In the genomic region with DNA sequence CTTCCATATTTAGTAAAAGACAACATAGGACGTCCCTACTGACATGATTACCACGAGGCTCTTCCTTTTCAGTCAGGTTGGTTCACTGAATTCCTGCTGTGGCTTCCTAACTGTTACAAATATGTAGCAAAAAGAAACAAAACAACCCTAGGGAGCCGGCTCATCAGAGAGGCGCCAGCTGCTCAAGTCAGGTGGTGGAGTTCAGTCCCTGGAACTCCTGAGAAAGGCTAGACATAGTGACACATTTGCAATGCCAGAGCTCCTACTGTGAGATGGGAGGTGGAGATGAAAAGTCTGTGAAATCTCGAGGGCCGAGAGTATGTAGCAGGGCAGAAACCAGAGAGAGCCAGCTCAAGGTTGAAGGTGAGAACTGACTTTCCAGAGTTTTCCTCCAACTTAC, we compare ENCODE assay signal across 8 mouse cellular contexts.
A peak's percentile ranks its signal among the peaks of the same experiment; 100 is the strongest.
DNase-seq lines count a peak whose midpoint lies in the region; ATAC-seq lines count a peak whose summit lies in the region.

No protein-coding gene starts in this region.

- H3K27me3 ChIP-seq in megakaryocyte, embryonic 14.5 days (replicated peaks) = no peaks in the 10 kb centered on the region
- H3K27me3 ChIP-seq in limb, embryonic 13.5 days = no peaks in the 10 kb centered on the region
- no peaks in the 10 kb centered on the region for H3K27me3 ChIP-seq in stomach, embryonic 15.5 days (replicated peaks)

- WGBS in limb, embryonic 13.5 days = 19% methylated on average over 6 of the region's 6 CpGs
- 18% methylated on average over 6 of the region's 6 CpGs for WGBS in stomach, embryonic 15.5 days

- intact Hi-C loops in left cerebral cortex, postnatal 4 days (cut with DNase I) = loop anchor here (10.0 kb wide), 1 partner anchor 270 kb away; no protein-coding TSS in a partner anchor

- DNase-seq in cerebellum, adult 9-10 months = peak; percentile 27
- no peak for DNase-seq in left cerebral cortex, postnatal 4 days
- DNase-seq in adrenal gland, postnatal 36 days = no peak

- ATAC-seq in cerebellum, adult (ENCODE audit: insufficient number of reproducible peaks, low FRiP score, low TSS enrichment) = no peak
- no peak for ATAC-seq in megakaryocyte, adult 5-6 weeks (ENCODE audit: poor library complexity, severe bottlenecking)
- 0 out of 2 replicates have a peak, but pooled peaks have one; percentile 30 for ATAC-seq in limb, embryonic 13.5 days (ENCODE audit: low FRiP score, low read depth)
- no peak for ATAC-seq in stomach, embryonic 15.5 days (ENCODE audit: insufficient read depth, low FRiP score, low read depth)

- H3K9me3 ChIP-seq in megakaryocyte, embryonic 14.5 days = no peaks in the 10 kb centered on the region
- H3K9me3 ChIP-seq in limb, embryonic 13.5 days = no peaks in the 10 kb centered on the region
- no peaks in the 10 kb centered on the region for H3K9me3 ChIP-seq in stomach, embryonic 15.5 days

- H3K36me3 ChIP-seq in megakaryocyte, embryonic 14.5 days (replicated peaks; ENCODE audit: low read length) = no peaks in the 10 kb centered on the region
- no peaks in the 10 kb centered on the region for H3K36me3 ChIP-seq in limb, embryonic 13.5 days
- no peaks in the 10 kb centered on the region for H3K36me3 ChIP-seq in stomach, embryonic 15.5 days

- H3K9ac ChIP-seq in limb, embryonic 13.5 days = no peak overlapping the region; the same call in 1 of the 2 replicates
- no peak overlapping the region for H3K9ac ChIP-seq in stomach, embryonic 15.5 days

- peak overlapping the region; percentile 15; the same call in 1 of the 2 replicates for H3K27ac ChIP-seq in limb, embryonic 13.5 days
- H3K27ac ChIP-seq in stomach, embryonic 15.5 days = no peak overlapping the region

- H3K4me3 ChIP-seq in megakaryocyte, embryonic 14.5 days (replicated peaks) = peak overlapping the region; percentile 90
- H3K4me3 ChIP-seq in limb, embryonic 13.5 days = peak overlapping the region; percentile 38
- peak overlapping the region; percentile 34; the same call in 1 of the 2 replicates for H3K4me3 ChIP-seq in stomach, embryonic 15.5 days (replicated peaks)

- H3K4me1 ChIP-seq in megakaryocyte, embryonic 14.5 days = peaks cover 94% of the 10 kb centered on the region
- H3K4me1 ChIP-seq in limb, embryonic 13.5 days = peaks cover 31% of the 10 kb centered on the region
- H3K4me1 ChIP-seq in stomach, embryonic 15.5 days = peaks cover 9% of the 10 kb centered on the region; the same call in 1 of the 2 replicates

- H3K4me2 ChIP-seq in limb, embryonic 13.5 days (replicated peaks) = peak overlapping the region; percentile 62
- peak overlapping the region; percentile 62 for H3K4me2 ChIP-seq in stomach, embryonic 15.5 days

Comparison
In these comparisons a context has a peak if more than half of its experiments do, and no peak if none do; other contexts are left out.
1. H3K4me3 ChIP-seq: peak in every context shown above with its lines; median percentile 90 in megakaryocyte, embryonic 14.5 days; 38 in limb, embryonic 13.5 days; 34 in stomach, embryonic 15.5 days.